Mouse (Mus musculus) lung, embryonic 16.5 days (tissue): ENCODE results near the gene Dytn. TPM values are rescaled to one million over a fixed set of nuclear protein-coding genes. Genes with fewer than 3 reads are reported as not detected.
A peak's percentile ranks its signal among the peaks of the same experiment; 100 is the strongest.
"Not testable (repeated sequence)": the region's sequence is repeated elsewhere in the genome, so short reads cannot be mapped to it uniquely, and the experiment has no call there.

ENCODE experiments used
- ATAC-seq: fragments of 200-750 bp; cut with Nextera tagmentation; 2 replicates; pipeline ENCODE4 v1.8.0; 2017; ENCODE audit warnings: low read depth, mild to moderate bottlenecking, moderate library complexity
- H3K27ac ChIP-seq: fragments of 300-500 bp; sonication (generic); 2 replicates; pipeline ENCODE4 v1.5.1; 2014; ENCODE audit warnings: mild to moderate bottlenecking, control low read depth, low read length
- H3K27me3 ChIP-seq: fragments of 300-500 bp; sonication (generic); 2 replicates; pipeline ENCODE4 v1.6.1; 2014; ENCODE audit warnings: low read depth, low read length, mixed read lengths; ENCODE audit not compliant: control insufficient read depth, insufficient read depth
- H3K36me3 ChIP-seq: fragments of 300-500 bp; sonication (generic); 2 replicates; pipeline ENCODE4 v1.6.1; 2014; ENCODE audit warnings: low read length; ENCODE audit not compliant: control insufficient read depth, insufficient read depth
- H3K4me1 ChIP-seq: fragments of 300-500 bp; sonication (generic); replicated peaks from 2 replicates; pipeline ENCODE4 v1.6.1; 2014; ENCODE audit warnings: low read length, mixed read lengths; ENCODE audit not compliant: control insufficient read depth, insufficient read depth
- H3K4me2 ChIP-seq: fragments of 300-500 bp; sonication (generic); 2 replicates; pipeline ENCODE4 v1.6.1; 2014; ENCODE audit warnings: low read depth, low read length, control low read depth
- H3K4me3 ChIP-seq: fragments of 300-500 bp; sonication (generic); 2 replicates; pipeline ENCODE4 v1.5.1; 2014; ENCODE audit warnings: mild to moderate bottlenecking, low read length, control low read depth
- H3K9ac ChIP-seq: fragments of 300-500 bp; sonication (generic); 2 replicates; pipeline ENCODE4 v1.6.1; 2014; ENCODE audit warnings: low read length, control low read depth
- H3K9me3 ChIP-seq: fragments of 300-500 bp; sonication (generic); 2 replicates; pipeline ENCODE4 v1.6.1; 2016; ENCODE audit warnings: low read length; ENCODE audit not compliant: control insufficient read depth
- WGBS: fragments of 180-500 bp; shearing (Covaris S2); extraction: QIAGEN DNeasy Blood & Tissue Kit; methylation state at CpG from one replicate; pipeline ENCODE4 v1.1.7; 2014; 5-methylcytosine and 5-hydroxymethylcytosine counted together
- polyA plus RNA-seq: library from polyadenylated mRNA; unstranded; fragments of >200 nt; fragmentation: Nextera tagmentation; extraction: Ambion mirVana; gene quantifications from 2 replicates; pipeline ENCODE4 v1.2.1, GENCODE M21; 2015

The Dytn gene
- polyA plus RNA-seq, 1 experiment from 2014 or later = not detected

- Histone ChIP-seq H3K27ac (no peak overlapping the region), H3K4me1 (no peaks in the 10 kb centered on the region), H3K36me3 (no peaks in the 10 kb centered on the region), H3K27me3 (no peaks in the 10 kb centered on the region; the same call in 1 of the 2 replicates), H3K9me3 (no peaks in the 10 kb centered on the region), H3K9ac (no peak overlapping the region), H3K4me2 (0 out of 2 replicates have a peak overlapping the region, but pooled peaks have one; percentile 17), H3K4me3 (no peak overlapping the region)
- no peak for ATAC-seq
- 27% methylated on average over 13 of the region's 13 CpGs for WGBS
Measured at GRCm38 (mm10) chr1:63667949-63668851, 18.5 kb downstream of the Dytn start.

GRCm38 (mm10) chr1:63667201-63667948 is 19.4 kb downstream of the Dytn start:
- H3K27me3 ChIP-seq = no peaks in the 10 kb centered on the region; the same call in 1 of the 2 replicates
- no peak overlapping the region for H3K27ac ChIP-seq
- WGBS = 40% methylated on average over 9 of the region's 9 CpGs
- no peak overlapping the region for H3K4me2 ChIP-seq
- H3K36me3 ChIP-seq = no peaks in the 10 kb centered on the region
- no peak overlapping the region for H3K9ac ChIP-seq
- ATAC-seq = no peak
- H3K4me1 ChIP-seq = no peaks in the 10 kb centered on the region
- H3K4me3 ChIP-seq = no peak overlapping the region
- H3K9me3 ChIP-seq = no peaks in the 10 kb centered on the region

- no peak overlapping the region for H3K4me2 ChIP-seq
- H3K27me3 ChIP-seq = no peaks in the 10 kb centered on the region; the same call in 1 of the 2 replicates
- H3K27ac ChIP-seq = no peak overlapping the region
- H3K4me3 ChIP-seq = no peak overlapping the region
- no peaks in the 10 kb centered on the region for H3K36me3 ChIP-seq
- no peak for ATAC-seq
- 81% methylated on average over 2 of the region's 2 CpGs for WGBS
- no peaks in the 10 kb centered on the region for H3K4me1 ChIP-seq
- H3K9me3 ChIP-seq = no peaks in the 10 kb centered on the region
- no peak overlapping the region for H3K9ac ChIP-seq
Measured at GRCm38 (mm10) chr1:63666089-63666488, 20.6 kb downstream of the Dytn start.

GRCm38 (mm10) chr1:63659591-63659990 is 27.1 kb downstream of the Dytn start:
- H3K27ac ChIP-seq = no peak overlapping the region
- WGBS = under 1% methylated on average over 7 of the region's 7 CpGs
- ATAC-seq = no peak; the same call in 1 of the 2 replicates

GRCm38 (mm10) chr1:63658016-63658415 is 28.7 kb downstream of the Dytn start:
- no peak overlapping the region for H3K4me2 ChIP-seq
- no peak overlapping the region for H3K4me3 ChIP-seq
- no peaks in the 10 kb centered on the region for H3K27me3 ChIP-seq
- H3K9me3 ChIP-seq = no peaks in the 10 kb centered on the region
- no peak for ATAC-seq
- WGBS = 12% methylated on average over 6 of the region's 6 CpGs
- no peaks in the 10 kb centered on the region for H3K36me3 ChIP-seq
- H3K27ac ChIP-seq = no peak overlapping the region
- no peak overlapping the region for H3K9ac ChIP-seq
- no peaks in the 10 kb centered on the region for H3K4me1 ChIP-seq

More at GRCm38 (mm10) chr1:63659591-63659990, 27.1 kb downstream of the Dytn start:
- Histone ChIP-seq H3K4me3 (no peak overlapping the region), H3K36me3 (no peaks in the 10 kb centered on the region), H3K9me3 (no peaks in the 10 kb centered on the region), H3K27me3 (no peaks in the 10 kb centered on the region), H3K4me1 (no peaks in the 10 kb centered on the region), H3K4me2 (no peak overlapping the region), H3K9ac (no peak overlapping the region)

- WGBS = 65% methylated on average over 6 of the region's 6 CpGs
- no peak for ATAC-seq
- H3K9me3 ChIP-seq = no peaks in the 10 kb centered on the region
- H3K4me2 ChIP-seq = no peak overlapping the region
- H3K9ac ChIP-seq = no peak overlapping the region
- H3K27me3 ChIP-seq = no peaks in the 10 kb centered on the region
- no peak overlapping the region for H3K27ac ChIP-seq
- no peak overlapping the region for H3K4me3 ChIP-seq
- no peaks in the 10 kb centered on the region for H3K4me1 ChIP-seq
- no peaks in the 10 kb centered on the region for H3K36me3 ChIP-seq
Measured at GRCm38 (mm10) chr1:63639921-63640320, 46.8 kb downstream of the Dytn start.

GRCm38 (mm10) chr1:63630390-63630789 is 56.3 kb downstream of the Dytn start:
- not testable (repeated sequence) for H3K9me3 ChIP-seq, H3K4me1 ChIP-seq, ATAC-seq, H3K9ac ChIP-seq, H3K36me3 ChIP-seq, H3K27me3 ChIP-seq, H3K27ac ChIP-seq, H3K4me3 ChIP-seq, H3K4me2 ChIP-seq

GRCm38 (mm10) chr1:63628211-63628610 is 58.5 kb downstream of the Dytn start:
- Histone ChIP-seq H3K36me3 (no peaks in the 10 kb centered on the region), H3K4me1 (no peaks in the 10 kb centered on the region), H3K27ac (no peak overlapping the region), H3K27me3 (no peaks in the 10 kb centered on the region), H3K4me3 (no peak overlapping the region), H3K4me2 (no peak overlapping the region), H3K9me3 (no peaks in the 10 kb centered on the region; the same call in 1 of the 2 replicates), H3K9ac (no peak overlapping the region)
- ATAC-seq = no peak
- WGBS = 22% methylated on average over 2 of the region's 2 CpGs

- WGBS = 65% methylated on average over 3 of the region's 3 CpGs
- Histone ChIP-seq H3K9ac (no peak within 1 kb of the TSS), H3K9me3 (no peaks in the 10 kb centered on the region), H3K27ac (no peak within 1 kb of the TSS), H3K36me3 (no peaks in the 10 kb centered on the region), H3K4me2 (no peak within 1 kb of the TSS), H3K4me3 (no peak within 1 kb of the TSS), H3K27me3 (no peaks in the 10 kb centered on the region), H3K4me1 (no peaks in the 10 kb centered on the region)
- ATAC-seq = no peak
Measured at GRCm38 (mm10) chr1:63615668-63616067, 71.1 kb downstream of the Dytn start, which contains the start of gene Gm39653. Gm39653 (plus strand) TSS chr1:63615968.
